Mouse (Mus musculus): ENCODE results near the gene Pdgfa. TPM values are rescaled to one million over a fixed set of nuclear protein-coding genes. Genes with fewer than 3 reads are reported as not detected.

Pdgfa gene
- polyA plus RNA-seq, 1 experiment from 2014 or later, result 17.6 TPM

Other genes with a start within 250 kb of the Pdgfa start
- 50.3 and 51.3 TPM in 2 replicates for gene Fam20c, start 242.9 kb downstream of the Pdgfa start, polyA plus RNA-seq (2015; fragmentation: Nextera tagmentation; extraction: Ambion mirVana)
- gene Gm5294, start 177.3 kb downstream of the Pdgfa start, polyA plus RNA-seq (2015; fragmentation: Nextera tagmentation; extraction: Ambion mirVana), result not detected in 2 replicates
- 183 and 196 TPM in 2 replicates for gene Prkar1b, start 152.6 kb upstream of the Pdgfa start, polyA plus RNA-seq (2015; fragmentation: Nextera tagmentation; extraction: Ambion mirVana)
- 4.6 and 4.8 TPM in 2 replicates for gene Dnaaf5, start 152.9 kb upstream of the Pdgfa start, polyA plus RNA-seq (2015; fragmentation: Nextera tagmentation; extraction: Ambion mirVana)
- 40.4 and 42.1 TPM in 2 replicates for gene Sun1, start 203.3 kb upstream of the Pdgfa start, polyA plus RNA-seq (2015; fragmentation: Nextera tagmentation; extraction: Ambion mirVana)